Mouse (Mus musculus) gastrocnemius, postnatal 14 days (tissue): Measurements from ENCODE around the gene Gm20929. TPM values are rescaled to one million over a fixed set of nuclear protein-coding genes. Genes with fewer than 3 reads are reported as not detected.
"Not testable (repeated sequence)": the region's sequence is repeated elsewhere in the genome, so short reads cannot be mapped to it uniquely, and the experiment has no call there.

ENCODE experiments used
- DNase-seq: peaks from one replicate; pipeline ENCODE4 v3.0.0; 2021; ENCODE audit warnings: mixed read lengths
- intact Hi-C: fragments of 180-260 bp; cut with DNase I; formaldehyde crosslinking; loops from one replicate; pipeline ENCODE4 v1.15.1; 2025; ENCODE audit warnings: low total_unique reads
- long read RNA-seq, 2 experiments: library from polyadenylated mRNA; stranded (forward); transcript quantifications; one replicate each; pipeline ENCODE4 v2.0.0; 2021
- total RNA-seq, 2 experiments: library from RNA; stranded (reverse); gene quantifications; 2 replicates each; pipeline ENCODE4 v1.2.3; 2021

Gm20929 gene
- not detected for total RNA-seq
- long read RNA-seq, experiment 1: 0 reads
- long read RNA-seq, experiment 2: 0 reads

GRCm38 (mm10) chrY:53843649-53844048, at the start of gene Gm20929:
Gm20929 (plus strand) TSS chrY:53843949.
- intact Hi-C loops, DNase-seq: not testable (repeated sequence)
